Mouse (Mus musculus): ENCODE data around the gene Nt5c1a. TPM values are rescaled to one million over a fixed set of nuclear protein-coding genes. Genes with fewer than 3 reads are reported as not detected.

Nt5c1a gene
- polyA plus RNA-seq, 1 experiment = not detected

DNA sequence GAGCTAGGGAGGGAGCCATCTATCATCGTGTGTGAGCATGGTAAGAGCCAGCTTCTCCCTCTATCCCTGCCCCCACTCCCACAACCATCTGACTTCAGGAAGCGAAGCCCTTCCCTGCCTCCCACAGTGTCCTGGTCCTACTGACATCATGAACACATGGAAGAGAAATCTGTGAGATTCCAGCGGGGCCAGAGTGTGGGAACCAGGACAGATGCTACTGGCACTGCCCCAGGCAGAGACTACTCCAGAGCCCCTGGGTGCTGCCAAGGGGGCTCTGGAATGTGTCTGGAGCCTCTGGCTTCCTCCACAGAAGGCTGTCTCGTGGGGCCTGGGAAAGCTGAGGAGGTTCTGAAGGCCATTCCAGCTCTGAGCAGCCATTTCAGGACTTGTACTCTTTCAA lies 26.4 kb downstream of the Nt5c1a start:
- H3K27ac ChIP-seq (replicated peaks; ENCODE audit: low read depth, low read length) = peak overlapping the region; percentile 53
- no peak overlapping the region for H3K4me3 ChIP-seq (ENCODE audit: insufficient read depth, low read depth, low read length)

DNA sequence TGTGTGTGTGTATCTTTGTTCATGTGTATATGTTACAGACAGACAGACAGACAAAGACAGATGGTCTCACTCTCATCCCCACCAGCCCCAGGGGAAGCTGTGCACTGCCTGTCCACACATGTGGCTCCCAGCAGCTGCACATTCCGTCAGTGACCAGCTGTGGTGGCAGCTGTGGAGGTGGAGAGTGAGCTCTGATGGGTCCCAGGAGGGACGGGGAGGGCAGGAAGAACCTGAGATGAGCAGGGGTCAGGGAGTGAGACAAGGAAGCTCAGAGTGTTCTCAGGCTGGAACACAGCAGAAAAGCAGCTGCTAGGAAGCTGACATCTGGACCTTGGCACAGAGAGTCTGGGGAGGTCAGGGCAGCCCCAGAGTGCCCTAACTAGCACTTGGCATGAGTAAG lies 27.0 kb downstream of the Nt5c1a start:
- Histone ChIP-seq H3K27ac (replicated peaks; ENCODE audit: low read depth, low read length) (peak overlapping the region; percentile 50), H3K4me1 (ENCODE audit: control insufficient read depth, insufficient read depth, insufficient read length, low read length) (peaks cover 30% of the 10 kb centered on the region), H3K4me3 (ENCODE audit: insufficient read depth, low read depth, low read length) (no peak overlapping the region)

More for the DNA sequence above, 26.4 kb downstream of the Nt5c1a start:
- H3K4me1 ChIP-seq (ENCODE audit: control insufficient read depth, insufficient read depth, insufficient read length, low read length) = peaks cover 30% of the 10 kb centered on the region

DNA sequence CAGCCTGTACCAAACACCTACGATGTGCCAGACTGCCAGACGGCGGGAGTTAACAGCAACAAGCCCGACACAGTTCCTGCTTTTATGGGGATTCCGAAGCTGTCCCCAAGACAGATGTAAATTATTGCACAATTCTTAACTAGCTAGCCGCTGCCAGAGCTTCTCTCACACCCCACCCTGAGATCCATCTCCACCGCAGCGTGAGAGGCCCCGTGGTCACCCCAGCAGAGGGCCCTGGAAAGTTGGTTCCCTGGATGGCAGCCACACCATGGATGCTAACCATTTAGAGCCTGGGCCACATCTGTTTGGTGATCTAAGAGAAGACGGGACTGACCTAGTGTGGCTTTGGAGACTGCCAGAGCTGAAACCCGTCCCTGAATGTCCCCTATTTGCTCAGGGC lies 27.9 kb downstream of the Nt5c1a start:
- Histone ChIP-seq H3K4me1 (ENCODE audit: control insufficient read depth, insufficient read depth, insufficient read length, low read length) (peaks cover 33% of the 10 kb centered on the region), H3K27ac (replicated peaks; ENCODE audit: low read depth, low read length) (no peak overlapping the region), H3K4me3 (ENCODE audit: insufficient read depth, low read depth, low read length) (no peak overlapping the region)

DNA sequence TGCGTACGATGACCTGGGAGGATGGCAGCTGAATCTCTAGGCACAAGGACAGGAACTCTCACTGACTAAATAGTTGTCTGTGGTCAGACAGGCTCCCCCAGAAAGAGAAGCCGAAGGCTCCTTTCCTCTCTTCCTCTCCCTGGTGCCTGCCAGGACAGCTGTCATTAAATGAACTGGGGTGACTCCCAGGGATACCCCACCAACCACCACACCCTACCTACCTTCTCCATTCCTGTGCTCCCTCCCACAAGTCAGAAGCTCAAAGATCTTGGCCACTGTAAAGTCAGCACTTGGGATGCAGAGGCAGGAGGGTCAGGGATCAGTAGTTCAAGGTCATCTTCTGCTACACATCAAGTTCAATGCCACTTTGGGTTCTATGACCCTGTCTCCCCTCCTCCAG lies 31.5 kb downstream of the Nt5c1a start:
- Histone ChIP-seq H3K4me1 (ENCODE audit: control insufficient read depth, insufficient read depth, insufficient read length, low read length) (peaks cover 21% of the 10 kb centered on the region), H3K4me3 (ENCODE audit: insufficient read depth, low read depth, low read length) (no peak overlapping the region), H3K27ac (replicated peaks; ENCODE audit: low read depth, low read length) (no peak overlapping the region)

DNA sequence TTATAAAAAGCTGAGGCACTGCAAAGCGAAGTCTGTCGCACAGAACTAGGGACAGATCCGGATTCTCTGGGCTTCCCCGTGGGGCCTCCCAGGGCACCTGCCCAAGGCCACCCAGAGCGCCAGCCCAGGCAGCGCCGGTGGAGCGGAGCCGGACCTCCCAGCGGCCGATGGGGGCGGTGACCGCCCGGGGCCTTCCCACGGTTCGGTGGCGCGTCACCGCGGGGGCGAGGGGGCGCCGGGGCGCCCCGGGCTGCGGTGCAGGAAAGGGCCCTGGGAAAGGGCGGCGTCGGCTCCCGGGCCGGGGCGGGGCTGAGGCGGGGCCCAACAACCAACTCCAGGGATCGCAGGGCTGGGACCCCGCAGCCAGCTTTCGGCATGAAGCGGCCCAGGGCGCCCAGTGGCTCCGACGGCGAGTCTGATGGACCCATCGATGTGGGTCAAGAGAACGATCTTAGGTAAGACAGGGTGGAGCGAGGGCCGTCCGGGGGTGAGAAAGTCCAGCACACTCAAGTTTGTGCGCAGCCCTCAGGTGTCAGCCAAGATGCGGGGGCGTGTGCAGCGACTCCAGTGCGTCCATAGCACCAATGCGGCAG lies 32.3 kb downstream of the Nt5c1a start, which contains the start of gene Heyl:
TSS of gene Heyl (plus strand) at position 65 of the 593 bp plus-strand sequence.
- Histone ChIP-seq H3K4me3 (ENCODE audit: insufficient read depth, low read depth, low read length) (peak within 1 kb of the TSS; percentile 76), H3K27ac (replicated peaks; ENCODE audit: low read depth, low read length) (peak within 1 kb of the TSS; percentile 66), H3K4me1 (ENCODE audit: control insufficient read depth, insufficient read depth, insufficient read length, low read length) (peaks cover 22% of the 10 kb centered on the region)

DNA sequence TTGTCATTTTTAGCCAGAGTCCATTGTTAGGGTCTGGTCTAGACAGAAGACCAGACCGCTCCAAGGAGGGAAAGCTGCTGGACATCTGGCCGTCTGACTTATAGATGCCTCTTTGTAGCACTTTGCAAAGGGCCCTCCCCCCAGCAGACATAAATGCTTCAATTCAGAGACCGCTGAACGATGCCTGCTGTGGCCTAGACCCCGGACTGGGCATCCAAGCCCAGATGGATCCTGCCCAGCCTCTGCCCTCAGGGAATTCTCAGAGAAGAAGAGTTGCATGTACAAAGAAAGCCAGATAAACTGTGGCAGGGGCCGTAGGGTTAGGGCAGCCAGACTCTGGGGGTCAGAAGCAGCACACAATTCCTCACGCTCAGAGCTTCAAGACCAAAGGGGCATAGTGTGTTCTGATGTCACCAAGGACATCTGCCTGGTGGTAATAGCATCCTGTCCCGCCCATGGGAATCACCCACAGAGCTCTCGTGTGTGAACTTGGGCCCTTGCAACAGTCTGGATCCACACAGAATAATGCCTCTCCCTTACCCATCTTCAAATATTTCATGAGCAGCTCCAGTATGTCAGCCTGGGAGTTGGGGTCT lies 34.6 kb downstream of the Nt5c1a start:
- H3K4me3 ChIP-seq (ENCODE audit: insufficient read depth, low read depth, low read length) = peak overlapping the region; percentile 28
- peak overlapping the region; percentile 58 for H3K27ac ChIP-seq (replicated peaks; ENCODE audit: low read depth, low read length)
- peaks cover 24% of the 10 kb centered on the region for H3K4me1 ChIP-seq (ENCODE audit: control insufficient read depth, insufficient read depth, insufficient read length, low read length)

DNA sequence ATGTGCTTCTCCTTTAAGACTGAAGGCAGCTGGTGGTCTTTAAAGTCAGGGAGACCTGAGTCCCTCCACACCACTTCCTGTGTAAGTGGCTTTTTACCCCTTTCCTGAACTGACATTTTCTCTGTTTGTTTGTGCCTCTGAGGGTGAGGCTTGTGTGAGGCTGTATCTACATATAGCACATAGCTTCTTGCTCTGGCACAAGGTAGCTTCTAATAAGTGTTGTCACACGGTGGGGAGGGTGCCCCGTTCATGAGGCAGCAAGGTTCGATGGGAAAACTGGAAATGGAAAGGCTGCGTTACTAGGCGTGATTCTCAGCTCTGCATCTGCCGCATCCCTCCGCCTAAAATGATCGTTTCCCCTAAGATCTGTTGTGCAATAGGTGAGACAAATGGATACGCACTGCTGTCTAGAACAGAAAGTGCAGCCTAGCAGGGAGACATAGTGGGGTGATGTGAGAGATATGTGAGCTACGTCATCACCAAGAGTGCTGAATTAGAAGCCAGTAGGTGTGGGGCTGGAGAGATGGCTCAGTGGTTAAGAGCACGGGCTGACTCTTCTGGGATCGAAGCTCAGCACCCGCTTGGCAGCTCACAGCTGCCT lies 35.2 kb downstream of the Nt5c1a start:
- H3K27ac ChIP-seq (replicated peaks; ENCODE audit: low read depth, low read length) = peak overlapping the region; percentile 58

DNA sequence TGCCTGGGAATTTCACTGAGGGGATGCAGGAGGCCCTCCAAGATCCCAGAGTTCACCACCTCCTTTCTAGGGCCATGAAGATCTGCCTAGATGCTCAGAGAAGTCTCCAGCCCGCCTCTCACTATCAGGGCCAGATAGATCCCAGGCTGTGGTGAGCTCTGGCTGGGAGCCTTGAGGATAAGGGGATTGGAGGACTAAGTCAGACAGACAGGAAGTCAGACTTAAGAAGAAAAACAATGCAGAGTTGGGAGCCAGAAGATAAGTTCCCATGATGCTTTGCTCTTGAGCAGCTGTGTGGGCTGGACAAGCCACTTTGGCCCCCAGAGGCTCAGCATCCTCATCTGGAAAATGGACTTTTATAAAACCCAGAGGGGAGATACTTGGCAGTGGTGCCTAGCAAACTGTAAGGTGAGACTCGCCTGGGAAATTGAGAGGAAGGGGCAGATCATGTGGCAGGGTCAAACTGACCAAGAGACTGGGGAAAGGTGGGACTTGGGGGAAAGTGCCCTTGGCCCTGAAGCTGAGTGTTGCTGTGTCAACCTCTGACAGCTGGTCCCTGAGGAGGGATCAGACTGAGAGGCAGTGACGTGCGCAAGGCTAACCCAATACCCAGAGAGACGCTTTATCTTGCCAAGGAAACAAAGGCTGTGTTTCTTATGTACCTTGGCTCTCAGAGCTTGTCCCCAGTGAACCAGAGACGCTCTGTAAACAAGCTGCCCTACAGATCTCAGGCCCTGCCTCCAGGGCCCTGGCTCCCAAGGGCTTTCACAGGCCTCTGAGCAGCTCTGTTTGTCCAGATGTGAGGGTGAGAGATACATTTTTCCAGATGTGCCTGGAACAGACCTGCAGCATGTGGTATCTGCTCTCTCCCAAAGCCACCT lies 36.3 kb downstream of the Nt5c1a start:
- Histone ChIP-seq H3K27ac (replicated peaks; ENCODE audit: low read depth, low read length) (peak overlapping the region; percentile 75), H3K4me3 (ENCODE audit: insufficient read depth, low read depth, low read length) (no peak overlapping the region), H3K4me1 (ENCODE audit: control insufficient read depth, insufficient read depth, insufficient read length, low read length) (peaks cover 24% of the 10 kb centered on the region)

More for the DNA sequence above, 35.2 kb downstream of the Nt5c1a start:
- peaks cover 24% of the 10 kb centered on the region for H3K4me1 ChIP-seq (ENCODE audit: control insufficient read depth, insufficient read depth, insufficient read length, low read length)
- peak overlapping the region; percentile 28 for H3K4me3 ChIP-seq (ENCODE audit: insufficient read depth, low read depth, low read length)

DNA sequence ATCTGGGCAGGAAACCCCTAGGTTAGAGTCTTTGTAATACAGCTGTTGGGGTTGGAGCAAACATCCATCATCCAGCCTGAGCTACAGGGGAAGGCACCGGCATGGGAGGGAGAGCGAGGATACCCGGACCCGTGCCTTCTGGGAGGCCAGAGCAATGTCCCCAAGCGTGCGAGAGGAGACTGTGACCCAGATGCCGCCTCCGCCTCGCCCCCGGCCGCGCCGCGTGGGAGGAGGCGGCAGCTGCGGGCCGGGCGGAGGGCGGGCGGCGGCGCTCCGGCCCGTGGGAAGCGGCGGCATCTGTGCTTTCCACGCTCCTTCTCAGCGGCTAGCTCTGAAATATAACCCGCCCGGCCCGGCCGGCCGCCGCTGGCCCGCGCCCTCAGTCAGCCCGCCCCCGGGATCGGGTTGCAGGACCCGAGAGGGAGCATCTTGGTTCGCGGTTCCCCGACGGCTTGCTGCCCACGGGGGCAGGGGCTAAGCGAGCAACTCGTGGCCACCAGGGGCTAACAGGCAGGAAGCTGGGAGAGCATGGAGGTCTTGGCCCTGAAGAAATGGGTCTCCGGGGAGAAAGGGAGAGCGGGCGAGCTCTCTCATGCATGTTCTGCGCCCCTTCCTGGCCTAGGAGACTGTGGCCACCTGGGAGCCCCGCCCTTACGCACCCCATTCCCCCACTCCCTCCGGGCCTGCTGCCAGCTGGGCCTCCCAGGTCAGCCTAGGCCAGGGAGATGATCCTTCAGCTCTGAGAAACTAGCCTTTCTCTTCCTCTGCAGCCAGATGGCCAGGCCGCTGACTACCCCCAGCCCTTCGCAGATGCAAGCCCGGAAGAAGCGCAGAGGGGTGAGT lies 38.3 kb downstream of the Nt5c1a start:
- H3K4me1 ChIP-seq (ENCODE audit: control insufficient read depth, insufficient read depth, insufficient read length, low read length) = peaks cover 22% of the 10 kb centered on the region
- H3K4me3 ChIP-seq (ENCODE audit: insufficient read depth, low read depth, low read length) = peak overlapping the region; percentile 29
- peak overlapping the region; percentile 75 for H3K27ac ChIP-seq (replicated peaks; ENCODE audit: low read depth, low read length)

DNA sequence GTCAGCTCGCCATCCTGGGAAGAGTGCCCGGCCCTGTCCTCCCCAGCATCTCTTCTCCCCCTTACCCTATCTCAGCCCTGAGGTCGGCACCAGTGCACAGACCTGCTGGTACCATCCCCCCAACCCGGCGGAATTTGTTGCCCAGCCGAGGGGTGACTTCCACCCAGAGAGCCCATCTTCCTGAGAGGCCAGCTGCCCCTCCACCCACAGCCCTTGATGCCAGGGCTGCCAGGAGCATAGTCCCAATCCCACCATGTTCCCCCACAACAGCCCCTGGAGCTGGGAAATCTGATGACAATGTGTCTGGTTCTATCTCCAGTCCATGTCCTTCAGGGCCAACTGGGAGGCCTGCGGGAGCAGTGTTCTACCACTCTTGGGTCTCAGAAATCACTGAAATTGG lies 44.9 kb downstream of the Nt5c1a start:
- Histone ChIP-seq H3K27ac (replicated peaks; ENCODE audit: low read depth, low read length) (peak overlapping the region; percentile 20; the same call in 1 of the 2 replicates), H3K4me1 (ENCODE audit: control insufficient read depth, insufficient read depth, insufficient read length, low read length) (peaks cover 11% of the 10 kb centered on the region; the same call in 1 of the 2 replicates), H3K4me3 (ENCODE audit: insufficient read depth, low read depth, low read length) (no peak overlapping the region)

DNA sequence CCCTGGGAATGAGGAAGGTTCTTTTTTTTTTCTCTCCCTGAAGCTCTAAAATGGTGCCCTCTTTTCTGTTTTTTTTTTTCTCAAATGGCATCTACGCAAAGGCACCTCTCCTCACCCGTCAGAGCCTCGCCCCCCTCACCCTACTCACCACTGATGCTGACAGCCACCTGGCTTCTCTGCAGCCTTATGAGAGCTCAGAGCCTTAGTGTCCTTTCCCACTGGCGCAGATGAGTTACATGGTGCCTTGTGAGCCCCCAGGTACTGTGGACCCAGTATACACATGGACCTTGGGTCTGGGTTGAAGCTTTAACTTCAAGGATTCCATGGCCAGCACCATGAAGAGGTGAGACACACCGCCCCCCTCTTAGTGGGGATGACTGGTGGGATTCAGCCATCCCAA lies 45.3 kb downstream of the Nt5c1a start:
- peaks cover 11% of the 10 kb centered on the region; the same call in 1 of the 2 replicates for H3K4me1 ChIP-seq (ENCODE audit: control insufficient read depth, insufficient read depth, insufficient read length, low read length)
- H3K4me3 ChIP-seq (ENCODE audit: insufficient read depth, low read depth, low read length) = no peak overlapping the region
- peak overlapping the region; percentile 69 for H3K27ac ChIP-seq (replicated peaks; ENCODE audit: low read depth, low read length)

DNA sequence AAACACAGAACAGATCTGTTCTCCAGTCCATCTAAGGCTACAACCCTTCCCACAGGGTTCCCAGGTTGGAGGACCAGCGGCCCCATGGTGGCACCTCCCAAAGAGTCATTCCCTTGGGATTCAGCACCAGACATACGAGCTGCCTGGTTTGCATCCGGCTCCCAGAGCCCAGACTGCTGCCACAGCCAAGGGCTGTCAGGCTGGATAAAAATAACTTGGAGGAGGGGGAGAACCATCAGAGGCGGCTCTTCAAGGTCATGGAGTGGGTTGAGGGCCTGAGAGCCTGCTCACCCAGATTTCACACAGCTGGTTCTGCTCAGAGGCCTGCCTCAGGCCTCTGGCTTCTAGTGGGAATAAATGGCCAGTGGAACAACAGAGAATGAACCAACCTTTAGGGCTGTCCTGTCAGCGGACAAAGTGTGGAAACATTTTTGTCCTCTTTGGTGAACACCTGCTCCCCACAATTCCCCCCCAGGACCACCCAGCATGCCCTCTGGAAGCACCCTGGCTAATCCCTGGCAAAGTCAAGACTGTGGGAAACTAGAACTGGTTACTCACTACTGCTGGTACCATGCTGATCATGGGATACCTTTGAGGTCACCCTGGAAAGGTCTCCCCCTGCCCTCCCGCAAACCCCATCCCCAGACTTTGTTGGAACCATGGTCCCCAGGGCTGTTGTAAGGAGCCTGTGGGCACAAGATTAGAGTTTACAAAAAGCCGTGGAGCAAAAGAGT lies 46.0 kb downstream of the Nt5c1a start:
- Histone ChIP-seq H3K4me3 (ENCODE audit: insufficient read depth, low read depth, low read length) (no peak overlapping the region), H3K4me1 (ENCODE audit: control insufficient read depth, insufficient read depth, insufficient read length, low read length) (peaks cover 11% of the 10 kb centered on the region; the same call in 1 of the 2 replicates), H3K27ac (replicated peaks; ENCODE audit: low read depth, low read length) (peak overlapping the region; percentile 98)

DNA sequence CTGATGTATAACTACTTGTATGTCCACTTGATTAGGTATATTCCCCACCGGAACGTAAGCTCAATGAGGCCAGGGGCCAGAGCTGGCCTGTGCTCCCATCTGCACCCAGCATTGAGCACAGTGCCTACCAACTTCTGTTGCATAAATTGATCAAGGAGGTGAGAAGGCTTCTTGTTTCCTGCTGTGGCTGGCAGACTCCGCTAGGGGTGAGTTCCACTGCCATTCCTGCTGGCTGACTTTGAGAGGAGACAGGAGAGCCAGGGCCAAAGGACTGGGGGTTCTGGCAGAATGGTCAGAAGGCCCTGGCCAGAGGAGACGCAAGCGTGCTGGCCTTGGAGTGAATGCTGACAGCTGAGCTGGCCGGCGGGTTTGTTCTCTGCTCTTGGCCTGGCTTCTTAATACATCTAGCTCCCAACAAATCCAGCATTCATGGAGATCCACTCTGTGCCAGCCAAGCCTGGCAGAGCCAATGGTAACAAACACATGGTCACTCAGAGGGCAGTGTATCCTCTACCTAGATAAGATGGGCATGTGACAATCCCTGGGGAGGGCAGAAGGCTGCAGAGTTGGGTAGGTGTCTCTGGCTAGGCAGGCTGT lies 47.8 kb downstream of the Nt5c1a start:
- Histone ChIP-seq H3K4me1 (ENCODE audit: control insufficient read depth, insufficient read depth, insufficient read length, low read length) (peaks cover 11% of the 10 kb centered on the region; the same call in 1 of the 2 replicates), H3K4me3 (ENCODE audit: insufficient read depth, low read depth, low read length) (no peak overlapping the region), H3K27ac (replicated peaks; ENCODE audit: low read depth, low read length) (peak overlapping the region; percentile 98)

All from brown adipose tissue, adult 24 weeks (tissue).